Mouse (Mus musculus) lung, postnatal 14 days (tissue): ENCODE results near the gene Tchp.

Experiments used
- DNase-seq: peaks from one replicate; pipeline ENCODE4 v3.0.0; 2021

Tchp gene

GRCm38 (mm10) chr5:114742572-114742971 lies 35.0 kb downstream of the Tchp start:
- no peak for DNase-seq

GRCm38 (mm10) chr5:114742998-114743696 lies 35.6 kb downstream of the Tchp start:
- DNase-seq = no peak

GRCm38 (mm10) chr5:114743697-114744090 lies 36.1 kb downstream of the Tchp start:
- DNase-seq = no peak

- no peak for DNase-seq
Measured at GRCm38 (mm10) chr5:114745581-114745980, 38.0 kb downstream of the Tchp start.

- DNase-seq = no peak
Measured at GRCm38 (mm10) chr5:114746886-114747285, 39.3 kb downstream of the Tchp start.

- no peak for DNase-seq
Measured at GRCm38 (mm10) chr5:114747521-114747920, 40.0 kb downstream of the Tchp start.

GRCm38 (mm10) chr5:114750325-114750724 lies 42.8 kb downstream of the Tchp start:
- DNase-seq = no peak

- DNase-seq = no peak
Measured at GRCm38 (mm10) chr5:114752397-114752796, 44.8 kb downstream of the Tchp start.

- DNase-seq = no peak
Measured at GRCm38 (mm10) chr5:114753384-114753783, 45.8 kb downstream of the Tchp start.

GRCm38 (mm10) chr5:114759536-114760090 lies 52.1 kb downstream of the Tchp start:
- no peak for DNase-seq

GRCm38 (mm10) chr5:114761980-114762379 lies 54.4 kb downstream of the Tchp start:
- no peak for DNase-seq

GRCm38 (mm10) chr5:114764812-114765735 lies 57.5 kb downstream of the Tchp start:
- no peak for DNase-seq

GRCm38 (mm10) chr5:114766686-114767085 lies 59.1 kb downstream of the Tchp start:
- no peak for DNase-seq

GRCm38 (mm10) chr5:114767185-114767584 lies 59.6 kb downstream of the Tchp start:
- no peak for DNase-seq

- no peak for DNase-seq
Measured at GRCm38 (mm10) chr5:114769786-114770185, 62.2 kb downstream of the Tchp start.

- DNase-seq = no peak
Measured at GRCm38 (mm10) chr5:114771796-114772195, 64.2 kb downstream of the Tchp start.
